Mouse (Mus musculus): ENCODE data around the gene Dedd2. TPM values are rescaled to one million over a fixed set of nuclear protein-coding genes. Genes with fewer than 3 reads are reported as not detected.

Dedd2 gene
- polyA plus RNA-seq, 1 experiment: 8.8 TPM

DNA sequence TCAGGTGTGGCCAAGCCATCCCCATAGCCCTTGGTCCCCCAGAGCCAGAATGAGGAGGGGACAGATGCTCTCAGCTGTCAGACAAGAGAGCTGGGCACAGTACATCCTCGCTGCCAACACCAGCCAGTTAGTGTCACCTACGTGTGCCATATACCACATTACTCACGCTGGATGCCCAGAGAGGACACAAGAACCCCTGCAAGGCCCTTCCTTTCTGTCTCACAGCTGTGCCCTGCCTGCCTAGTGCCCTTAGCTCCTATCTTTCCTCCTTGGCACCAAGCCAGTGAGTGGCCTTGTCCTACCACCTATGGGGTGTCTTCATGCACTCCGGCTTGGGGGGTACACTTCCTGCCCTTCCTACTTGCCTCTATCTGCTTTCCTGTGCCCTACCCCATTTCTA, 65.8 kb downstream of the Dedd2 start:
- Histone ChIP-seq H3ac (ENCODE audit: control insufficient read depth, insufficient read length) (no peak overlapping the region), H3K27me3 (ENCODE audit: control insufficient read depth, insufficient read depth, insufficient read length) (peaks cover 22% of the 10 kb centered on the region), H3K36me3 (ENCODE audit: control insufficient read depth, insufficient read depth) (no peaks in the 10 kb centered on the region), H3K4me3 (no peak overlapping the region), H3K79me2 (ENCODE audit: control insufficient read depth, insufficient read depth) (no peaks in the 10 kb centered on the region), H3K4me2 (ENCODE audit: low read depth) (no peak overlapping the region)
- TF ChIP-seq MYOG (IDR thresholded peaks at IDR 0.05; ENCODE audit: control insufficient read depth in 1 of 3, insufficient read depth in 1 of 3, insufficient read length in 2 of 3, low read depth in 2 of 3) (no peak), USF1 (IDR thresholded peaks at IDR 0.05; ENCODE audit: low read depth) (no peak), POLR2AphosphoS2 (IDR thresholded peaks at IDR 0.05; ENCODE audit: insufficient read length, low read depth) (no peak), TCF3 (IDR thresholded peaks at IDR 0.05; ENCODE audit: insufficient read length, low read depth) (no peak), MAX (IDR thresholded peaks at IDR 0.05; ENCODE audit: low read depth) (no peak), CEBPB (IDR thresholded peaks at IDR 0.05; ENCODE audit: insufficient read depth, poor library complexity, severe bottlenecking) (no peak)

DNA sequence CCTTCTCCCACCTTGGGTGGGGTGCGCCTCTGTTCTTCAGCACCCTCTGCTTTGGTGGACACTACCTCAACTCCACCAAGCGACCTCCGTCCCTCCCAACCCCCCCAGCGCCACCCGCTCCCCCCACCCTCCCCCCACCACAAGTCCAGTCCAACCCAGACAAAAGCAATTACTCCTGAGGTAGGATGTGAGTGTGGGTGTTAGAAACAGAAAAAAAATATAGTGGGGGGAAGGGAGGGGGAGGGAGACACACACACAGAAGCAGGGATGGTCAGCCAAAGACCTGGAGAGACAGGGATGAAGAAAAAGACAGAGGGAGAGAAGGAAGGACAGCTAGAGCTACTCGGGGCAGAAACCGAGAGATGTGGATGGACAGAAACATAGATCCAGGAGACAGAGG, 66.6 kb downstream of the Dedd2 start:
- Histone ChIP-seq H3K27me3 (ENCODE audit: control insufficient read depth, insufficient read depth, insufficient read length) (peaks cover 24% of the 10 kb centered on the region), H3K4me3 (no peak overlapping the region), H3K79me2 (ENCODE audit: control insufficient read depth, insufficient read depth) (no peaks in the 10 kb centered on the region), H3K36me3 (ENCODE audit: control insufficient read depth, insufficient read depth) (no peaks in the 10 kb centered on the region), H3K4me2 (ENCODE audit: low read depth) (no peak overlapping the region), H3ac (ENCODE audit: control insufficient read depth, insufficient read length) (no peak overlapping the region)
- TF ChIP-seq MYOG (IDR thresholded peaks at IDR 0.05; ENCODE audit: control insufficient read depth in 1 of 3, insufficient read depth in 1 of 3, insufficient read length in 2 of 3, low read depth in 2 of 3) (no peak), SRF (IDR thresholded peaks at IDR 0.05; ENCODE audit: control insufficient read depth, insufficient read length, low read depth) (no peak), MAX (IDR thresholded peaks at IDR 0.05; ENCODE audit: low read depth) (no peak), MYOD1 (IDR thresholded peaks at IDR 0.05; ENCODE audit: control insufficient read depth in 1 of 3, insufficient read length in 2 of 3, low read depth in 2 of 3) (no peak), POLR2AphosphoS2 (IDR thresholded peaks at IDR 0.05; ENCODE audit: insufficient read length, low read depth) (no peak)

DNA sequence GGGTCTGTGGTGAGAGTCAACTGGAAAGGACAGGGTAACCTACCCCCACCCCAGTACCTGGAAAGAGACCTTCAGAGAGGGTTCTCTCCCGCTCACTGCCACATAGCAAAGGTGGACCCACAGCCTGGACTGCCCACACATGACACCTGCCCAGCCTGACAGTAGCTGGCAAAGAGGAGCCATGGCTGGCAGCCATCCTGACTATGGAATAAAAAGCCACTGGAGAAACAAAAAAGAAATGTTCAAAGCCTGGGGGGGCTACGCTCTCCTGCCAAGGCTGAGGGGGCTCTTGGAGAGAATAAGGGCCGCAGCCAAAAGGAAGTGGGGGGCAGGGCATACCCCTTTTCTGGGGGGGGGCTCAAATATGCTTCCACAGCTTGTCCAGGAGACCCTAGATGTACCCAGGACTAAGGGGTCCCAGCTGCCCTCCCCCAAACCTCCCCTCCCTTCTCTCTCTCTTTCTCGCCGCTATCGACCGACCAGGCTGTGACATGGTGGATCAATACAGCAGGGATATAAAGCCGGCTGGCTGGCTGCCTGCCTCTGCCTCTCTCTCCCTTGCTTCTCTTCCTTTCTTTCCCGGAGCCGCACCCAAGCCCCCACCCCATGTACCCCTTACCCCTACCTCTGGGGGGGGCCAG, 68.4 kb downstream of the Dedd2 start:
- H3K27me3 ChIP-seq (ENCODE audit: control insufficient read depth, insufficient read depth, insufficient read length): peaks cover 35% of the 10 kb centered on the region
- H3ac ChIP-seq (ENCODE audit: control insufficient read depth, insufficient read length): no peak overlapping the region
- H3K36me3 ChIP-seq (ENCODE audit: control insufficient read depth, insufficient read depth): no peaks in the 10 kb centered on the region

DNA sequence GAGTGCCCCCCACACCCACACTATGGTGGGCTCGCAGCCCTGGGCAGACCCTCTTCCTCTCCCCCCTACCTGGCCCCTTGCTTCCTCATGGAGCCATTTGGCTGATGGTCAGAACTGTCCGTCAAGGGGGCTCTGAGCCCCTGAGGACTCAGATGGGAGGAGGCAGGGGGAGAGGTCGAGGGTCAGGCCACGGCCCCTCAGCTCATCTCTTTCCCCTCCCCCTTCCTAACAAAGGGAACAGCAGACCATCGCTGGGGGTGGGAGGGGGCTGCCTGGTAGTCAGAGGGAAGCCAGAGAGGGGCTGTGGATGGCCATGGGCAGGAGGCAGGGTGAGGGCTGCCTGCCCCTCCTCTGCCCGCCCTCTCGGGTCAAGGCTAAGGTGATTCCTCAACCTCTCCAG, 69.4 kb downstream of the Dedd2 start:
- no peak overlapping the region for H3K4me3 ChIP-seq
- H3K27me3 ChIP-seq (ENCODE audit: control insufficient read depth, insufficient read depth, insufficient read length): peaks cover 35% of the 10 kb centered on the region
- H3K4me2 ChIP-seq (ENCODE audit: low read depth): no peak overlapping the region
- TF ChIP-seq TCF3 (IDR thresholded peaks at IDR 0.05; ENCODE audit: insufficient read length, low read depth) (no peak), E2F4 (IDR thresholded peaks at IDR 0.05; ENCODE audit: insufficient read depth) (no peak), USF1 (IDR thresholded peaks at IDR 0.05; ENCODE audit: low read depth) (no peak), CEBPB (IDR thresholded peaks at IDR 0.05; ENCODE audit: insufficient read depth, poor library complexity, severe bottlenecking) (no peak), POLR2A (IDR thresholded peaks at IDR 0.05; ENCODE audit: insufficient read length, low read depth) (no peak), REST (IDR thresholded peaks at IDR 0.05; ENCODE audit: insufficient read depth, insufficient read length) (no peak)
- H3K36me3 ChIP-seq (ENCODE audit: control insufficient read depth, insufficient read depth): no peaks in the 10 kb centered on the region
- no peak overlapping the region for H3ac ChIP-seq (ENCODE audit: control insufficient read depth, insufficient read length)
- H3K79me2 ChIP-seq (ENCODE audit: control insufficient read depth, insufficient read depth): no peaks in the 10 kb centered on the region

More for the DNA sequence above, 68.4 kb downstream of the Dedd2 start:
- Histone ChIP-seq H3K79me2 (ENCODE audit: control insufficient read depth, insufficient read depth) (no peaks in the 10 kb centered on the region), H3K4me2 (ENCODE audit: low read depth) (no peak overlapping the region), H3K4me3 (no peak overlapping the region)
- TF ChIP-seq POLR2A (IDR thresholded peaks at IDR 0.05; ENCODE audit: insufficient read length, low read depth): no peak
- no peak for TF ChIP-seq MAX (IDR thresholded peaks at IDR 0.05; ENCODE audit: low read depth)
- no peak for TF ChIP-seq E2F4 (IDR thresholded peaks at IDR 0.05; ENCODE audit: insufficient read depth)
- TF ChIP-seq MYOD1 (IDR thresholded peaks at IDR 0.05; ENCODE audit: control insufficient read depth in 1 of 3, insufficient read length in 2 of 3, low read depth in 2 of 3): no peak
- no peak for TF ChIP-seq TCF3 (IDR thresholded peaks at IDR 0.05; ENCODE audit: insufficient read length, low read depth)
- TF ChIP-seq TCF12 (IDR thresholded peaks at IDR 0.05; ENCODE audit: insufficient read depth, poor library complexity, severe bottlenecking): no peak
- TF ChIP-seq CEBPB (IDR thresholded peaks at IDR 0.05; ENCODE audit: insufficient read depth, poor library complexity, severe bottlenecking): no peak
- TF ChIP-seq USF1 (IDR thresholded peaks at IDR 0.05; ENCODE audit: low read depth): no peak
- no peak for TF ChIP-seq REST (IDR thresholded peaks at IDR 0.05; ENCODE audit: insufficient read depth, insufficient read length)
- no peak for TF ChIP-seq SRF (IDR thresholded peaks at IDR 0.05; ENCODE audit: control insufficient read depth, insufficient read length, low read depth)
- TF ChIP-seq POLR2AphosphoS2 (IDR thresholded peaks at IDR 0.05; ENCODE audit: insufficient read length, low read depth): no peak
- no peak for TF ChIP-seq MYOG (IDR thresholded peaks at IDR 0.05; ENCODE audit: control insufficient read depth in 1 of 3, insufficient read depth in 1 of 3, insufficient read length in 2 of 3, low read depth in 2 of 3)

DNA sequence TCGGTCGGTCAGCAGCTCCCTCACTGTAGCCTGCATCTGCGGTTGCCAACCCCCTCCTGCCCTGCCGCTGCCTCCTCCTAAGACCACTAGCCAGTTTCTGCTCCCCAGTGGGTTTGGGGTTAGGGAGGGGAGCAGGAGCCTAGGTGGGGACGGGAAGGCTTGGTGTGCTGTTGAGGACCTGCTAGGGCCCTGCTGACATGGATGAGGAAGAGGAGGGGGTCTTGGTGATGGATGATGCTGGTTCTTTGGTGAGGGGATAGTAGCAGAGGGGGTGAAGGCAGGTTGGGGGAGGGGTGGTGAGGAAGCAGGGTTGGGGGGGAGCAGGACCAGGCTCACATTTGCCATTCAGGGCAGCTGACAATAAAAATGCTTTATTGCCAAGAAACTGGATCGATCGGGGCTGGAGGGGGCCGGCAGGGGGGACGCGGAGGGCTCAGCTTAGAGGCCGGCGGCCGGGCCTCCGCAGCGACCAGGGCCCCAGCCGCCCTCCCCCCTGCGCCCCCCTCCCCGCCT, 70.2 kb downstream of the Dedd2 start:
- Histone ChIP-seq H3K4me2 (ENCODE audit: low read depth) (no peak overlapping the region), H3K4me3 (no peak overlapping the region)

More for the DNA sequence above, 70.2 kb downstream of the Dedd2 start:
- Histone ChIP-seq H3K79me2 (ENCODE audit: control insufficient read depth, insufficient read depth) (no peaks in the 10 kb centered on the region), H3K27me3 (ENCODE audit: control insufficient read depth, insufficient read depth, insufficient read length) (peaks cover 35% of the 10 kb centered on the region), H3K36me3 (ENCODE audit: control insufficient read depth, insufficient read depth) (no peaks in the 10 kb centered on the region), H3ac (ENCODE audit: control insufficient read depth, insufficient read length) (no peak overlapping the region)
- no peak for TF ChIP-seq POLR2A (IDR thresholded peaks at IDR 0.05; ENCODE audit: insufficient read length, low read depth)

Other genes with a start within 250 kb of the Dedd2 start
- gene Rabac1, start 247.9 kb downstream of the Dedd2 start, polyA plus RNA-seq (2012; fragmentation: generic; extraction: Trizol): 309 TPM
- gene Atp1a3, start 214.7 kb downstream of the Dedd2 start, polyA plus RNA-seq (2012; fragmentation: generic; extraction: Trizol): 6.6 TPM
- gene Grik5, start 148.3 kb downstream of the Dedd2 start, polyA plus RNA-seq (2012; fragmentation: generic; extraction: Trizol): 14.7 TPM
- gene Zfp574, start 148.0 kb downstream of the Dedd2 start, polyA plus RNA-seq (2012; fragmentation: generic; extraction: Trizol): 10.8 TPM
- gene Pou2f2, start 40.9 kb downstream of the Dedd2 start, polyA plus RNA-seq (2012; fragmentation: generic; extraction: Trizol): 0.01 TPM
- 5.6 TPM for gene Zfp526, start 810 bp upstream of the Dedd2 start, polyA plus RNA-seq (2012; fragmentation: generic; extraction: Trizol)
- 69.4 TPM for gene Gsk3a, start 17.2 kb upstream of the Dedd2 start, polyA plus RNA-seq (2012; fragmentation: generic; extraction: Trizol)
- gene Erf, start 30.1 kb upstream of the Dedd2 start, polyA plus RNA-seq (2012; fragmentation: generic; extraction: Trizol): 42.5 TPM
- 65.8 TPM for gene Cic, start 47.1 kb upstream of the Dedd2 start, polyA plus RNA-seq (2012; fragmentation: generic; extraction: Trizol)
- gene Pafah1b3, start 77.4 kb upstream of the Dedd2 start, polyA plus RNA-seq (2012; fragmentation: generic; extraction: Trizol): 54.0 TPM
- not detected for gene Prr19, start 80.8 kb upstream of the Dedd2 start, polyA plus RNA-seq (2012; fragmentation: generic; extraction: Trizol)
- 0.02 TPM for gene Tmem145, start 85.5 kb upstream of the Dedd2 start, polyA plus RNA-seq (2012; fragmentation: generic; extraction: Trizol)
- 41.0 TPM for gene Megf8, start 96.5 kb upstream of the Dedd2 start, polyA plus RNA-seq (2012; fragmentation: generic; extraction: Trizol)
- not detected for gene Cnfn, start 149.1 kb upstream of the Dedd2 start, polyA plus RNA-seq (2012; fragmentation: generic; extraction: Trizol)
- gene Lipe, start 178.1 kb upstream of the Dedd2 start, polyA plus RNA-seq (2012; fragmentation: generic; extraction: Trizol): 3.8 TPM
- 0.06 TPM for gene Cxcl17, start 192.3 kb upstream of the Dedd2 start, polyA plus RNA-seq (2012; fragmentation: generic; extraction: Trizol)

Measured in myocyte (in vitro differentiated cells).